Mouse (Mus musculus): ENCODE measurements around the gene Aldh5a1. TPM values are rescaled to one million over a fixed set of nuclear protein-coding genes. Genes with fewer than 3 reads are reported as not detected.

The Aldh5a1 gene
- polyA plus RNA-seq, 1 experiment from 2014 or later, result 7.1 TPM

- ATAC-seq (ENCODE audit: insufficient read depth, low FRiP score, low TSS enrichment), result no peak
- no peaks in the 10 kb centered on the region for H3K27me3 ChIP-seq (ENCODE audit: control insufficient read depth, insufficient read depth, low read length)
- no peak overlapping the region for H3K4me3 ChIP-seq (ENCODE audit: low read depth, low read length)
- H3K9ac ChIP-seq (ENCODE audit: low read length), result no peak overlapping the region
- DNase-seq (ENCODE audit: low spot score), result no peak
- no peak overlapping the region for H3K4me2 ChIP-seq (ENCODE audit: low read depth)
- H3K9me3 ChIP-seq (ENCODE audit: control insufficient read depth, low read length), result no peaks in the 10 kb centered on the region
- H3K4me1 ChIP-seq (ENCODE audit: control insufficient read depth, insufficient read depth, low read length), result no peaks in the 10 kb centered on the region
- no peaks in the 10 kb centered on the region for H3K36me3 ChIP-seq (ENCODE audit: control insufficient read depth, insufficient read depth, low read length)
- no peak overlapping the region for H3K27ac ChIP-seq (ENCODE audit: low read depth, low read length)
- WGBS, result 94% methylated on average over 10 of the region's 10 CpGs
Observed at GRCm38 (mm10) chr13:24867789-24868188, 69.7 kb downstream of the Aldh5a1 start.

GRCm38 (mm10) chr13:24866430-24867402 is 70.7 kb downstream of the Aldh5a1 start:
- Histone ChIP-seq H3K4me2 (ENCODE audit: low read depth) (no peak overlapping the region), H3K4me3 (ENCODE audit: low read depth, low read length) (no peak overlapping the region), H3K27ac (ENCODE audit: low read depth, low read length) (no peak overlapping the region), H3K27me3 (ENCODE audit: control insufficient read depth, insufficient read depth, low read length) (no peaks in the 10 kb centered on the region), H3K9me3 (ENCODE audit: control insufficient read depth, low read length) (no peaks in the 10 kb centered on the region), H3K9ac (ENCODE audit: low read length) (no peak overlapping the region), H3K36me3 (ENCODE audit: control insufficient read depth, insufficient read depth, low read length) (no peaks in the 10 kb centered on the region), H3K4me1 (ENCODE audit: control insufficient read depth, insufficient read depth, low read length) (no peaks in the 10 kb centered on the region)
- DNase-seq (ENCODE audit: low spot score) (no peak), ATAC-seq (ENCODE audit: insufficient read depth, low FRiP score, low TSS enrichment) (no peak)
- WGBS, result 66% methylated on average over 9 of the region's 9 CpGs

- Histone ChIP-seq H3K9me3 (ENCODE audit: control insufficient read depth, low read length) (no peaks in the 10 kb centered on the region), H3K4me2 (ENCODE audit: low read depth) (no peak overlapping the region), H3K36me3 (ENCODE audit: control insufficient read depth, insufficient read depth, low read length) (no peaks in the 10 kb centered on the region), H3K27ac (ENCODE audit: low read depth, low read length) (no peak overlapping the region), H3K27me3 (ENCODE audit: control insufficient read depth, insufficient read depth, low read length) (no peaks in the 10 kb centered on the region), H3K4me1 (ENCODE audit: control insufficient read depth, insufficient read depth, low read length) (no peaks in the 10 kb centered on the region), H3K9ac (ENCODE audit: low read length) (no peak overlapping the region), H3K4me3 (ENCODE audit: low read depth, low read length) (no peak overlapping the region)
- 64% methylated on average over 7 of the region's 7 CpGs for WGBS
- DNase-seq (ENCODE audit: low spot score), result peak; percentile 38
- ATAC-seq (ENCODE audit: insufficient read depth, low FRiP score, low TSS enrichment), result no peak
Observed at GRCm38 (mm10) chr13:24862520-24862919, 74.9 kb downstream of the Aldh5a1 start.

GRCm38 (mm10) chr13:24862021-24862420 is 75.4 kb downstream of the Aldh5a1 start:
- H3K27me3 ChIP-seq (ENCODE audit: control insufficient read depth, insufficient read depth, low read length), result no peaks in the 10 kb centered on the region
- H3K9me3 ChIP-seq (ENCODE audit: control insufficient read depth, low read length), result no peaks in the 10 kb centered on the region
- H3K4me1 ChIP-seq (ENCODE audit: control insufficient read depth, insufficient read depth, low read length), result no peaks in the 10 kb centered on the region
- DNase-seq (ENCODE audit: low spot score), result no peak
- no peak for ATAC-seq (ENCODE audit: insufficient read depth, low FRiP score, low TSS enrichment)
- H3K4me3 ChIP-seq (ENCODE audit: low read depth, low read length), result no peak overlapping the region
- WGBS, result 77% methylated on average over 7 of the region's 7 CpGs
- no peaks in the 10 kb centered on the region for H3K36me3 ChIP-seq (ENCODE audit: control insufficient read depth, insufficient read depth, low read length)
- no peak overlapping the region for H3K9ac ChIP-seq (ENCODE audit: low read length)
- H3K4me2 ChIP-seq (ENCODE audit: low read depth), result no peak overlapping the region
- H3K27ac ChIP-seq (ENCODE audit: low read depth, low read length), result no peak overlapping the region

GRCm38 (mm10) chr13:24861084-24861483 is 76.4 kb downstream of the Aldh5a1 start:
- no peak overlapping the region for H3K9ac ChIP-seq (ENCODE audit: low read length)
- no peaks in the 10 kb centered on the region for H3K9me3 ChIP-seq (ENCODE audit: control insufficient read depth, low read length)
- DNase-seq (ENCODE audit: low spot score) (no peak), ATAC-seq (ENCODE audit: insufficient read depth, low FRiP score, low TSS enrichment) (no peak)
- H3K27me3 ChIP-seq (ENCODE audit: control insufficient read depth, insufficient read depth, low read length), result no peaks in the 10 kb centered on the region
- H3K36me3 ChIP-seq (ENCODE audit: control insufficient read depth, insufficient read depth, low read length), result no peaks in the 10 kb centered on the region
- no peaks in the 10 kb centered on the region for H3K4me1 ChIP-seq (ENCODE audit: control insufficient read depth, insufficient read depth, low read length)
- H3K27ac ChIP-seq (ENCODE audit: low read depth, low read length), result no peak overlapping the region
- no peak overlapping the region for H3K4me3 ChIP-seq (ENCODE audit: low read depth, low read length)
- WGBS, result 62% methylated on average over 12 of the region's 12 CpGs
- no peak overlapping the region for H3K4me2 ChIP-seq (ENCODE audit: low read depth)

- no peak for ATAC-seq (ENCODE audit: insufficient read depth, low FRiP score, low TSS enrichment)
- H3K4me2 ChIP-seq (ENCODE audit: low read depth), result no peak overlapping the region
- H3K36me3 ChIP-seq (ENCODE audit: control insufficient read depth, insufficient read depth, low read length), result no peaks in the 10 kb centered on the region
- DNase-seq (ENCODE audit: low spot score), result no peak
- no peaks in the 10 kb centered on the region for H3K4me1 ChIP-seq (ENCODE audit: control insufficient read depth, insufficient read depth, low read length)
- H3K4me3 ChIP-seq (ENCODE audit: low read depth, low read length), result no peak overlapping the region
- no peaks in the 10 kb centered on the region for H3K27me3 ChIP-seq (ENCODE audit: control insufficient read depth, insufficient read depth, low read length)
- H3K9me3 ChIP-seq (ENCODE audit: control insufficient read depth, low read length), result no peaks in the 10 kb centered on the region
- H3K9ac ChIP-seq (ENCODE audit: low read length), result no peak overlapping the region
- no peak overlapping the region for H3K27ac ChIP-seq (ENCODE audit: low read depth, low read length)
Observed at GRCm38 (mm10) chr13:24859115-24859514, 78.3 kb downstream of the Aldh5a1 start.

Other genes with a start within 250 kb of the Aldh5a1 start
- gene Armh2, start 196.4 kb downstream of the Aldh5a1 start, polyA plus RNA-seq (2014; fragmentation: Nextera tagmentation; extraction: Ambion mirVana), result not detected in 2 replicates
- gene Gmnn, start 175.7 kb downstream of the Aldh5a1 start, polyA plus RNA-seq (2014; fragmentation: Nextera tagmentation; extraction: Ambion mirVana), result 110 and 124 TPM in 2 replicates
- gene BC005537, start 136.0 kb downstream of the Aldh5a1 start, polyA plus RNA-seq (2014; fragmentation: Nextera tagmentation; extraction: Ambion mirVana), result 18.8 and 22.0 TPM in 2 replicates
- gene Acot13, start 106.1 kb downstream of the Aldh5a1 start, polyA plus RNA-seq (2014; fragmentation: Nextera tagmentation; extraction: Ambion mirVana), result 48.5 and 55.1 TPM in 2 replicates
- 62.8 and 66.7 TPM in 2 replicates for gene Tdp2, start 106.0 kb downstream of the Aldh5a1 start, polyA plus RNA-seq (2014; fragmentation: Nextera tagmentation; extraction: Ambion mirVana)
- gene D130043K22Rik, start 92.5 kb downstream of the Aldh5a1 start, polyA plus RNA-seq (2014; fragmentation: Nextera tagmentation; extraction: Ambion mirVana), result 0.53 and 1.2 TPM in 2 replicates
- 0.43 and 0.76 TPM in 2 replicates for gene Gpld1, start 5.5 kb upstream of the Aldh5a1 start, polyA plus RNA-seq (2014; fragmentation: Nextera tagmentation; extraction: Ambion mirVana)
- 28.1 and 34.1 TPM in 2 replicates for gene Mrs2, start 82.7 kb upstream of the Aldh5a1 start, polyA plus RNA-seq (2014; fragmentation: Nextera tagmentation; extraction: Ambion mirVana)
- gene Dcdc2a, start 118.3 kb upstream of the Aldh5a1 start, polyA plus RNA-seq (2014; fragmentation: Nextera tagmentation; extraction: Ambion mirVana), result 3.4 and 4.4 TPM in 2 replicates

Measured in neural tube, embryonic 11.5 days (tissue).